Mouse (Mus musculus): ENCODE results near the gene Akr1b7.

Gene Akr1b7

DNA sequence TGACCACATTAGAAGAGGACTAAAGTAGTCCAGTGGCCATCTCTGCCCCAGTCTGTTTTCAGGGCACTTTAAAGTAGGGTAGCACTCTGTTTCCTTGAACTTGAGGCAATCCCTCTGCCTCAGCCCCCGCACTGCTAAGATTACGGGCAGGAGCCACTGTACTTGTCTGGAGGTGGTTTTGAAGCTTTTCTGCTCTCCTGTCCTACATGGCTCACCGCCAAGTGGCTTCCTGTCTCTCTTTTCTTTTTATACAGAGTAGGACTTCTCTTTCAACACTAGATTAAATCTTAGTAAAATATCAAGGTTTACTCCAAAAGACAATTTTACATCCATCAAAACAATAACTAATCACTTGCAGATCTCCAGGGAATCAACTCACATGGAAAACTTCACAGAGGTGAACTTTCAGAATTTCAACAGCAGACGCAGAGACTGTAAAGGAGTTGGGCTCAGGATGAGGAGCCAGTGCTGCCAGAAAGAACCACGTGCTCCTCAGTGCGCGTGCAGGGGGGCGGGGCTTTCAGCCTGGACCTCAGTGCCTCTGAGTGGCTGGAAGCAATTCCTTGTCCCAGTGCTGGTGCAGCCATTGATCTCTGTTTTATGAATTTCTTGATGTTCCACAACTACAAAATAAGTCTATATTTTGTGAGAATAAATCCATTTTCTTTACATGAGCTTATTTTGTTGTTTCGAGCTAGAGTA, 29.6 kb downstream of the Akr1b7 start:
- DNase-seq: peak; percentile 10

DNA sequence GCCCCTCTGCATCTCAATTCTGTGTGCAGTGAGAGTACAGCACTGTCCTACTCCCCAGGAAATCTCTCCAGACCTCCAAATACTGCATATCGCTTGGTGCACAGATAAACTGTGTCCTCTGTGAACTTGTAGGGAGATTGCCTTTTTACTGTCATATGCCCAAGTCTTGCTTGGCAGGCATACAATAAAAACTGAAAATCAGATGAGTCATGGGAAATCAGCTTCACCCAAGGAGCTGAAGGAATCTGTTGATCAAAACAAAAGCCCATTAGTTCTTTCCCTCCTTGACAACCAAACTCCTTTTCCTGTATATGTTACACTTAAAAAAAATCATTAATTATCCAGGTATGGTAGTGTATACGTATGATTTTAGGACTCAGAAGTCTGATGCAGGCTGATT, 31.7 kb downstream of the Akr1b7 start:
- no peak for DNase-seq

DNA sequence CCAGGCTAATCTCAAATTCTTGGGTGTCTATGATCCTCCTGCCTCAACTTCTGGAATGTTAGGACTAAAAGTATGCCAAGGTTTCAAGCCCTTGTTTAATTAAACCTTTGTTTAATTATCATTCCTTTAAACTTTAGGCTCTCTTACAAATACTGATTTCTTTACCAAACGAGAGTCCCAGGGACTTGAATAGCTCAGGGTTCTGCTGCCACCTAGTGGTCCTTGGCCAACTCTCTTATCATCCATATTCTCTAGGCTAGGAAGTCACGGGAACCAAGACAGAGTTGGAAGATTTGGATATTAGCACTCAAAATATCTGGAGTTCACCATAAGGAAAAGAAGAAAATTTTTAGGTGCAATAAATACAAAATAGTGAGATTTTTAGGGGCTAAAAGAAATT, 35.8 kb downstream of the Akr1b7 start:
- peak; percentile 86 for DNase-seq

DNA sequence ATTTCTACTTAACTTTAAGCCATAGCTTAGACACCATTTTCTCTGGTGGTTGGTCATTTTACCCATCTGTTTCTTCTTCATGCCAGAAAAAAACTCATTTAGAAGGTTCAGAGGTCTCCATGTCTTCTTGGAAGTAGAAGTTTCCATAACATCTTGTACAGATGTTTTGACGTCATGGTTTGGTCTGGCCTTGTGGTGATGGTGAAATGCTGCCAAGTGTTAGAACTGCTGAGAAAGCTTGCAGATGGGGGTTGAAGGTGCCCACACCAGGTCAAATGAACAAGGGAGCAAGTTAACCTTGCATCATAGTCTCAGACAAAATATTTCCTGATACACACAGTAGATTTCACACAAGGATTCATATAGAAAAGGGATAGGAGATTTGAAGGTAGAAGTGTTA, 36.6 kb downstream of the Akr1b7 start:
- peak; percentile 9 for DNase-seq

DNA sequence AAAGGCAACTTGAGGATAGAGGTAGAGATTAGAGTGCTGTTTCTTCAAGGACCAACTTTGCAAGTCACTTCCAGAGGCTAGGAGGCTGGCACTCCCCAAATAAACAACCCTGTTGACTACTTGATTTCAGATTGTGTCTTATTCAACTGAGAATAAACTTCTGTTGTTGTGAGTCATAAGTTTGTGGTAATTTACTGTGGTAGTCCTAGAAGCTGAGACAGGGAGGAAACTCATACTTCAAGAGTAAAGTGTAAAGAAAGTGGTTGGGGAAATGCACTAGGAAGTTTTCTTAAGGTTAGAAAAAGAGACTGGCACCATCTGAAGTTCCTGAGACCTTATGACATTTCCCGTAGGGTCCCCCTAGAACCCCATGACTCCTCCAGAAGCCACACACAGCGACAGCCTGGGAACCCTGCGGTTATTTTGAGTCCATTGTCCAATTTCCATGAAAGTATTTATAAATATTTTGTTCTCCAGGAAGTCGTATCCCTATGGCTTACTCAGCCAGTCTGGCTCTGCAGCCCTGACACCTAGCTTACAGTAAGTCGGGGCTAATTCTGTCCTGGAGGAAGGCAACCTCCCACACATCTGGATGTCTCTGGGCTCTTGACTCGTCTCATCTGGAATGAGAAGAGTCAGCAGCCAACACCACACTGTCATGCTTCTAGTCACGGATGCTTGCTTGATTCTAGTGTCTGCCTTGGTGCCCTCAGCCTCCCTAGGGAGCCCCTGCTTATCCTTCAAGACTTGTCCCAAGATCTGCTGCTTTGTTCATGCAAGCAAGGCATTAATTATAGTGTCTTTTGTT, 41.0 kb downstream of the Akr1b7 start:
- DNase-seq: no peak

DNA sequence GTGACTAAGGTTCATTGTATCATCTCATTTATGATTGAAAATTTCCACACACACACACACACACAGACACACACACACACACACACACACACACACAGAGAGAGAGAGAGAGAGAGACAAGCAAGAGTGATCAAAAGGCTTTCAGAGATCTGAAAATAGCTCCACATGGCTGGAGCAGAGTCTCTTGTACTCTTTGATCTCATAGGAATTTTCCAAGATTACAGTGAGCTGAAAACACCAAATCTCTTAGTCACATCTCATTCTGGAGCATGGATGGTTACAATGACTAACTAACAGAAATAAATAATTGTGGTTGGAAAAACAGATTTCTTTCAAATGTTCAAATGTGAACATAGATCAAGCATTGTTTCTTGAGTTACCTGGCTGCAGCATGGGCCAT, 47.3 kb downstream of the Akr1b7 start:
- DNase-seq: no peak

DNA sequence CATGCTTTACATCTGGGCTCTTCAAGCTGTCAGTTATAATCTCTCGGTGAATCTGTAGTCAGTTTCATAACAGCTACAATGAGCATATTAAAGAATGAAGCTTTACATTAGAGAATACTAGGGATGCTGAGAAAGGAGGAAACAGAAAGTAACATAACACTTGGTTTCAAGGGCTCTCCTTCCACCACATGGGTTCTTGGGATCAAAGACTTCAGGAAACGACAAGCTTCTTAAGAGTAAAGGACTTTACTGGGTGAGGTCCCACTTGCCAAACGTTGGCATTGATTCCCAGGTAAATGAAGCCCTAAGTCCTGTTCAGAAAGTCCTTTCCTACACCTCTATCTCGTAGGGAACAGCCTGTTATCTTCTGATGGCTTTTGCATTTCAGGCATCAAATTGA, 48.5 kb downstream of the Akr1b7 start:
- DNase-seq: no peak

DNA sequence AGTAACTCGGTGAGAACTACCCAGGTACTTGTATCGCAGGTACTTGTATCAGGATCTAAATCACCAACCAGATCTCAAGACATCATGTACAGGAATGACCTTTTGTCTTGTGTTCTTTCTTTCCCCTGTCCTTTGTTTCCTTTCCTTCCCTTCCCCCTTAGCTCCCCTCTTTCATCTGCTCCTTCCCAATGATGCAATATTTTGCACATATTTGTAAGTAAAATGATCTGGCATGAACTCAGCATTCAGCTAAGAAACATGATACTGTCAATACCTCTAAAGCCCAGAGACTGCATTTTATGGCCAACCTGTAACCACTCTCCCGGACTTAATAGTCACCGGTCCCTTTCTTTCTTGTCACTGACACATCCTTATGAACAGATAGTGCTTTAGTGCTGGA, 51.4 kb downstream of the Akr1b7 start:
- no peak for DNase-seq

DNA sequence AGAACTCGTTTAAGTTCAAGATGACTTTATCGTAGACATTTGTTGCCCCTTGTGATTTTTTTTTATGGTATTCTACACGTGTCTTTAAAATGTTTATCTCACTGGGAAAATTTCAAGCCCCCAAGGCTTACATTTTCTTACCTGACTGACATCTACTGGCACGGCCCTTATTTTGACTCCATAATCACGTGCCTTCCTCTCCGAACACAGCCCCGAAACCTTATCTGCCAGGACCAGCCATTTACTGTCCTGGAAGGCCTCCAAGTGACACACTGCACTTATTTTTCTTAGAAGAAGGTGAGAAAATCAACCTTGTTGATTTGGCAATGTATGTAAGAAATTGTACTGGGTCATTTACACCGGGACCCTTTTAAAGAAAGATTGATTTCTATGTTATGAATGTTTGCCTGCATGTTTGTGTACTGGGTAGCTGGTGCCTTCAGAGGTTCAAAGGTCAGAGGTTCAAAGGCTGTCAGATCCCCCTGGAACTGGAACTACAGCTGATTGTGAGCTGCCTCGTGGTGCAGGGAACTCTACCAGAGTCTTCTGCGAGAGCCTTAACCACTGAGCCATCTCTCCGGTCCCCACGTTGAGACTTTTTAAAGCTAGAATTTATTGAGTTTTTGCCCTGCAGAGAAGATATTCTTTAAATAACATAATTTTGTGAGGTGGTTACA, 59.4 kb downstream of the Akr1b7 start:
- no peak for DNase-seq
